Mouse (Mus musculus) naive thymus-derived CD4-positive, alpha-beta T cell, adult 2 months (primary cell): ENCODE data around the gene Lrrc46.

Experiments used
- DNase-seq: peaks from one replicate; pipeline ENCODE4 v3.0.0-alpha.2; 2011; ENCODE audit warnings: low read depth

The Lrrc46 gene

GRCm38 (mm10) chr11:97041022-97041899, at the start of gene Lrrc46, which contains the start of gene Mrpl10:
TSS of gene Lrrc46 (minus strand) at chr11:97041407.
TSS of gene Mrpl10 (plus strand) at chr11:97041560.
- peak; percentile 97 for DNase-seq

- DNase-seq = no peak
These were observed 45.2 kb upstream of the Lrrc46 start for GRCm38 (mm10) chr11:97086365-97086764.

- DNase-seq = no peak
These were observed 43.8 kb upstream of the Lrrc46 start for GRCm38 (mm10) chr11:97084821-97085505.

- DNase-seq = no peak
These were observed 42.4 kb upstream of the Lrrc46 start for GRCm38 (mm10) chr11:97083401-97084140.

- peak; percentile 81 for DNase-seq
These were observed 41.8 kb upstream of the Lrrc46 start for GRCm38 (mm10) chr11:97082977-97083376.

- no peak for DNase-seq
These were observed 39.1 kb upstream of the Lrrc46 start for GRCm38 (mm10) chr11:97080291-97080690.

GRCm38 (mm10) chr11:97078751-97079150, 37.5 kb upstream of the Lrrc46 start:
- no peak for DNase-seq

GRCm38 (mm10) chr11:97074235-97074634, 33.0 kb upstream of the Lrrc46 start:
- DNase-seq = no peak

- peak; percentile 66 for DNase-seq
These were observed 31.3 kb upstream of the Lrrc46 start for GRCm38 (mm10) chr11:97072533-97072932.

GRCm38 (mm10) chr11:97071129-97071528, 29.9 kb upstream of the Lrrc46 start:
- DNase-seq = no peak

GRCm38 (mm10) chr11:97069770-97070169, 28.6 kb upstream of the Lrrc46 start:
- DNase-seq = no peak

GRCm38 (mm10) chr11:97069333-97069732, 28.1 kb upstream of the Lrrc46 start:
- DNase-seq = no peak

- DNase-seq = no peak
These were observed 25.6 kb upstream of the Lrrc46 start for GRCm38 (mm10) chr11:97066656-97067360.

- DNase-seq = no peak
These were observed 24.5 kb upstream of the Lrrc46 start for GRCm38 (mm10) chr11:97065538-97066295.

- no peak for DNase-seq
These were observed 22.7 kb upstream of the Lrrc46 start for GRCm38 (mm10) chr11:97063921-97064295.

- no peak for DNase-seq
These were observed 22.2 kb upstream of the Lrrc46 start for GRCm38 (mm10) chr11:97063274-97063920.

- peak; percentile 37 for DNase-seq
These were observed 11.0 kb upstream of the Lrrc46 start for GRCm38 (mm10) chr11:97052219-97052646.

- DNase-seq = peak; percentile 30
These were observed 9.9 kb upstream of the Lrrc46 start for GRCm38 (mm10) chr11:97050944-97051586.

- peak; percentile 76 for DNase-seq
These were observed 9.2 kb upstream of the Lrrc46 start, which contains the start of gene Osbpl7 for GRCm38 (mm10) chr11:97050216-97050943. TSS of gene Osbpl7 (plus strand) at chr11:97050628.
